Mouse (Mus musculus) neural tube, embryonic 12.5 days (tissue): ENCODE results near the gene Hba-x. TPM values are rescaled to one million over a fixed set of nuclear protein-coding genes. Genes with fewer than 3 reads are reported as not detected.
A peak's percentile ranks its signal among the peaks of the same experiment; 100 is the strongest.

Source experiments
- ATAC-seq: fragments of 200-750 bp; cut with Nextera tagmentation; 2 replicates; pipeline ENCODE4 v1.8.0; 2017; ENCODE audit warnings: low read depth, mild to moderate bottlenecking, moderate TSS enrichment, moderate library complexity; ENCODE audit not compliant: low FRiP score
- H3K27ac ChIP-seq: fragments of 300-500 bp; sonication (generic); 2 replicates; pipeline ENCODE4 v1.5.1; 2016
- H3K27me3 ChIP-seq: fragments of 300-500 bp; sonication (generic); replicated peaks from 2 replicates; pipeline ENCODE4 v1.6.1; 2016; ENCODE audit warnings: mild to moderate bottlenecking
- H3K36me3 ChIP-seq: fragments of 300-500 bp; sonication (generic); 2 replicates; pipeline ENCODE4 v1.6.1; 2016; ENCODE audit warnings: mild to moderate bottlenecking
- H3K4me1 ChIP-seq: fragments of 300-500 bp; sonication (generic); 2 replicates; pipeline ENCODE4 v1.6.1; 2016
- H3K4me2 ChIP-seq: fragments of 300-500 bp; sonication (generic); replicated peaks from 2 replicates; pipeline ENCODE4 v1.6.1; 2016; ENCODE audit warnings: mild to moderate bottlenecking
- H3K4me3 ChIP-seq: fragments of 300-500 bp; sonication (generic); 2 replicates; pipeline ENCODE4 v1.5.1; 2016
- H3K9ac ChIP-seq: fragments of 300-500 bp; sonication (generic); 2 replicates; pipeline ENCODE4 v1.6.1; 2016; ENCODE audit warnings: mild to moderate bottlenecking
- H3K9me3 ChIP-seq: fragments of 300-500 bp; sonication (generic); 2 replicates; pipeline ENCODE4 v1.6.1; 2016; ENCODE audit warnings: mild to moderate bottlenecking
- WGBS: fragments of 180-500 bp; shearing (Covaris S2); methylation state at CpG from one replicate; pipeline ENCODE4 v1.1.7; 2016; 5-methylcytosine and 5-hydroxymethylcytosine counted together
- polyA plus RNA-seq: library from polyadenylated mRNA; unstranded; fragments of >200 nt; fragmentation: Nextera tagmentation; extraction: Ambion mirVana; gene quantifications from 2 replicates; pipeline ENCODE4 v1.2.1, GENCODE M21; 2016

Hba-x gene
- polyA plus RNA-seq, 1 experiment from 2014 or later = 1,360 TPM

GRCm38 (mm10) chr11:32320507-32321195 lies 44.5 kb downstream of the Hba-x start:
- Histone ChIP-seq H3K4me3 (no peak overlapping the region), H3K9ac (no peak overlapping the region), H3K27ac (no peak overlapping the region), H3K27me3 (no peaks in the 10 kb centered on the region), H3K4me2 (no peak overlapping the region), H3K4me1 (no peaks in the 10 kb centered on the region), H3K36me3 (no peaks in the 10 kb centered on the region), H3K9me3 (no peaks in the 10 kb centered on the region)
- WGBS = 67% methylated on average over 11 of the region's 11 CpGs
- no peak for ATAC-seq

- no peak for ATAC-seq
- H3K9ac ChIP-seq = no peak overlapping the region
- 45% methylated on average over 8 of the region's 8 CpGs for WGBS
- H3K4me1 ChIP-seq = no peaks in the 10 kb centered on the region
- H3K36me3 ChIP-seq = no peaks in the 10 kb centered on the region
- H3K4me3 ChIP-seq = no peak overlapping the region
- no peaks in the 10 kb centered on the region for H3K27me3 ChIP-seq
- H3K9me3 ChIP-seq = no peaks in the 10 kb centered on the region
- no peak overlapping the region for H3K4me2 ChIP-seq
- H3K27ac ChIP-seq = no peak overlapping the region
Observed at GRCm38 (mm10) chr11:32321196-32321565, 45.0 kb downstream of the Hba-x start.

GRCm38 (mm10) chr11:32324609-32325008 lies 48.4 kb downstream of the Hba-x start:
- peak overlapping the region; percentile 40 for H3K4me2 ChIP-seq
- no peak overlapping the region for H3K9ac ChIP-seq
- H3K27me3 ChIP-seq = no peaks in the 10 kb centered on the region
- no peaks in the 10 kb centered on the region for H3K4me1 ChIP-seq
- peak; percentile 76 for ATAC-seq
- H3K27ac ChIP-seq = no peak overlapping the region
- no peaks in the 10 kb centered on the region for H3K36me3 ChIP-seq
- H3K4me3 ChIP-seq = no peak overlapping the region
- no peaks in the 10 kb centered on the region for H3K9me3 ChIP-seq
- WGBS = 12% methylated on average over 15 of the region's 15 CpGs

Other genes starting within 250 kb of the Hba-x start
- 0.08 TPM in 1 of 2 replicates, not detected in the other for gene Il9r, start 76.1 kb upstream of the Hba-x start, polyA plus RNA-seq
- gene Snrnp25, start 71.0 kb upstream of the Hba-x start, polyA plus RNA-seq = 52.8 and 59.3 TPM in 2 replicates
- 26.4 and 32.9 TPM in 2 replicates for gene Rhbdf1, start 54.1 kb upstream of the Hba-x start, polyA plus RNA-seq
- gene Mpg, start 49.9 kb upstream of the Hba-x start, polyA plus RNA-seq = 30.3 and 30.7 TPM in 2 replicates
- 41.9 and 46.9 TPM in 2 replicates for gene Nprl3, start 8.7 kb upstream of the Hba-x start, polyA plus RNA-seq
- gene Hba-a1, start 7.1 kb downstream of the Hba-x start, polyA plus RNA-seq = 2,385 and 2,610 TPM in 2 replicates
- 3.2 and 3.3 TPM in 2 replicates for gene Hbq1b, start 10.6 kb downstream of the Hba-x start, polyA plus RNA-seq
- gene Hba-a2, start 20.1 kb downstream of the Hba-x start, polyA plus RNA-seq = 5,164 and 5,594 TPM in 2 replicates
- 0.41 and 0.65 TPM in 2 replicates for gene Hbq1a, start 23.7 kb downstream of the Hba-x start, polyA plus RNA-seq
- gene Sh3pxd2b, start 71.4 kb downstream of the Hba-x start, polyA plus RNA-seq = 24.6 and 25.0 TPM in 2 replicates
- 57.4 and 60.6 TPM in 2 replicates for gene Ubtd2, start 179.0 kb downstream of the Hba-x start, polyA plus RNA-seq